Mouse (Mus musculus): ENCODE measurements at regions not wholly inside any gene's neighbourhood (a gene's known extent, or its start where the extent isn't known, plus 50 kb on each side); places are given as distances from the start of the nearest gene placed in this dataset.

DNA sequence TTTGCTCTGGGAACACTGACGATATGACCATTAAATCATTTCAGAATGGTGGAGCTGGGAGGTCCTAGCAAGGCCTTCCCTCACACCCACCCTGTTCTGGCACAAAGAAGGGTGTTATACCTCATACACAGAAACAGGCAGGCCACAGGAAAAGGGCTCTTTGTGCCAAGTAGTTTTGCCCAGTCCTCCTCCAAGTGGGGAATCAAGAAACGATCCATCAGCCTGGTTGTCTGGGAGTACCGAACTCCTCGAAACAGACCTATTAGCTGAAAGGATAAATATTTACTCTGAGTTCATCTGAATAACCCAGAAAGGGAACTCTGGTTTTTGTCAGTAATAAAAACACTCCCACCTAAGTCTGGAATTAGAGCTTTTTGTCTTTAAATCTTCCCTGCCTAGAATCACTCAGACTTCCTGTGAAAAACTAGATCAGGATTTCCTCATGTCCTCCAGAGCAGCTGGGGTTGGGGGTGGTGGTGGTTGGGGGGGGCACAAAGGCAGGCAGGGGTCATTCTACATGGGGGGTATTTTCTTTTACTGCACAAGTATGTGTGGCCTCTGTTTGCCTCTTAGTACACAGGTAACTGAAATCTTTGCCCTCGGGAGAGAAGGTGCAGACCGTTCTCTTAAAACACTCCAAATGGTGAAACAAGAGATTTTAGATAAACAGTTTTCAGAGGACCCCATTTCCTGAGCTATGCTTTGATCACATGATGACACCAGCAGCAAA lies 681.3 kb downstream of the Gsdmc2 start:
- Histone ChIP-seq H3K4me1 (replicated peaks) (no peaks in the 10 kb centered on the region), H3K9me3 (replicated peaks) (no peaks in the 10 kb centered on the region), H3K4me3 (replicated peaks) (no peak overlapping the region), H3K4me2 (no peak overlapping the region), H3K27me3 (no peaks in the 10 kb centered on the region), H3K36me3 (replicated peaks) (no peaks in the 10 kb centered on the region), H3K9ac (no peak overlapping the region), H3K27ac (replicated peaks) (no peak overlapping the region)
- WGBS (ENCODE audit: insufficient replicate concordance): 34% methylated on average over 6 of the region's 6 CpGs
- ATAC-seq (ENCODE audit: insufficient read depth): no peak

DNA sequence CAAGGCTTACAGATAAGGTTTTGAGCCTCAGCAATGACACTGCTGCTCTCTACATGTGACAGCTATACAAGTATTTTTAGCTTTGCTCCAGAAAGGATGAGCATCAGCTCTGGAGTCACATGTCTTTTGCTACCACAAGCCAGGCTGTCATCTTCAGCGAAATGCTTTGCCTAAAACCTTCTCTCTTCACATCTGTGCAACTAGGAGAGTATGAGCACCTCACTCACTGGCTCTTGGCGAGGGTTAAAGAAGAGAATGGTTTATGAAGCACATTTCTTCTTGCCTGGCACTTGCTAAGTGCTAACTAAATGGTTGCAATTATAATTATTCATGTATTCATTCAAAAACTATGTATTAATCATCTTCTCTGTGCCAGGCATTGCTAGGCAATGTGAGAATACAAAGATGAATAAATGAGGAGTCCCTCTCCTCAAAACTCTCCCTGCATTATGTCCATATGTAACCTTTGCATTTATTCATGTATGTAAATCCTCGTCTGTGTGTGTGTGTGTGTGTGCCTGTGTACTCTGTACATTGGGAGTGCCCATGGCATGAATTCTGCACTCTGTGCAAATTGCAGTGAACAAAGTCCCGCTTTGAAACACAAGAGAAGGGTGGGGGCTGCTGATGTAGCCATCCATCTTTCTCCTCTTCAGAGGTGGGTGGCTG lies 682.0 kb downstream of the Gsdmc2 start:
- H3K27ac ChIP-seq (replicated peaks): no peak overlapping the region

DNA sequence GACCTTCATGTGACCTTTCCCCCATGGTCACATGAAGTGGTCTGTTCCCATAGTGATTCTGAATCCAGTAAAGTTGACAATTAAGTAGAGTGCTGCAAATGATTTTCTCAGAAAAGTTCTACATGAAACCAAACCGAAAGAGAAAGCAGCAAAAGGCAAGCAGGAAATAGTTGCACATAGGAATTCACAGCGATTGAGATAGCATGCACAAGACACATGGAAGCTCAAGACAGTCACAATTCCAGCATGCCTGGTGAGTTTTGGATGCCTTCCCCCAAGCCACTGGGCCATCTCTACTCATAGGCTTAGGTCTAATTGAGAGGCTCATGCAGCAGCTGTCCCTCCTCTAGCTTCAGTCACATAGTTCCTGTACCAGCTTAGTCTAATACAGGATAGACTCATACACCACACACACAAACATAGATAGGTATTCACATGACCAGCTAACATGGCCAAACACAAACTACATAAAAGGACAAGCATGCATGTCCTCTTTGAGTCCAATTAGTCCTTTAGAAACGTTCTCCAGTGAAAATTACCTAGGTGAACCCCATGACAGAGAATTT lies 721.8 kb downstream of the Gsdmc2 start:
- Histone ChIP-seq H3K9me3 (replicated peaks) (no peaks in the 10 kb centered on the region), H3K4me3 (replicated peaks) (no peak overlapping the region)
- ATAC-seq (ENCODE audit: insufficient read depth): no peak

More for the DNA sequence above, 682.0 kb downstream of the Gsdmc2 start:
- WGBS (ENCODE audit: insufficient replicate concordance): 39% methylated on average over 4 of the region's 4 CpGs
- H3K9me3 ChIP-seq (replicated peaks): no peaks in the 10 kb centered on the region
- H3K27me3 ChIP-seq: no peaks in the 10 kb centered on the region
- ATAC-seq (ENCODE audit: insufficient read depth): no peak
- no peaks in the 10 kb centered on the region for H3K4me1 ChIP-seq (replicated peaks)
- H3K9ac ChIP-seq: no peak overlapping the region
- no peaks in the 10 kb centered on the region for H3K36me3 ChIP-seq (replicated peaks)
- H3K4me3 ChIP-seq (replicated peaks): no peak overlapping the region
- H3K4me2 ChIP-seq: no peak overlapping the region

DNA sequence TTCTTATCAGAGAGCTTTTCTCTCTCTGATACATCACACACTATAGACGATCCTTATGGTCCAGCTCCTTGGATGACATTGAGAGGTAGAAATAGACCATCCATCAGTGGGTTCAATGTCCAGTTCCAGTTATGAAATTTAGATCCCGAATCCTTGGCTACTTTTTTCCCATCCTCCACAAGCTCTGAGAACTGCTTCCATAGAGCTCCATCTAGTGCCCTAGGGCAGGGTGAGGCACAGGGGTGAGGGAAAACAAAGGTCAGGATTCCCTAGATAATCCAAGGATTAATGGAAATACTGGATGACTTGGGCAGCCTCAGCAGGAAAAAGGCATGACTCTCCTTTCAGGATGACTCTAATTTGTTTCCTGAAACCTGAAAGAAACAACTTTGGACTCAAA lies 732.1 kb downstream of the Gsdmc2 start:
- Histone ChIP-seq H3K4me2 (no peak overlapping the region), H3K9me3 (replicated peaks) (no peaks in the 10 kb centered on the region), H3K4me3 (replicated peaks) (no peak overlapping the region), H3K4me1 (replicated peaks) (no peaks in the 10 kb centered on the region), H3K36me3 (replicated peaks) (no peaks in the 10 kb centered on the region), H3K27me3 (no peaks in the 10 kb centered on the region), H3K9ac (no peak overlapping the region), H3K27ac (replicated peaks) (no peak overlapping the region)
- ATAC-seq (ENCODE audit: insufficient read depth): no peak
- 56% methylated on average over 2 of the region's 2 CpGs for WGBS (ENCODE audit: insufficient replicate concordance)

More for the DNA sequence above, 721.8 kb downstream of the Gsdmc2 start:
- no peaks in the 10 kb centered on the region for H3K4me1 ChIP-seq (replicated peaks)
- H3K36me3 ChIP-seq (replicated peaks): no peaks in the 10 kb centered on the region
- 54% methylated on average over 3 of the region's 3 CpGs for WGBS (ENCODE audit: insufficient replicate concordance)
- no peaks in the 10 kb centered on the region for H3K27me3 ChIP-seq
- H3K4me2 ChIP-seq: no peak overlapping the region
- H3K9ac ChIP-seq: no peak overlapping the region
- H3K27ac ChIP-seq (replicated peaks): no peak overlapping the region

DNA sequence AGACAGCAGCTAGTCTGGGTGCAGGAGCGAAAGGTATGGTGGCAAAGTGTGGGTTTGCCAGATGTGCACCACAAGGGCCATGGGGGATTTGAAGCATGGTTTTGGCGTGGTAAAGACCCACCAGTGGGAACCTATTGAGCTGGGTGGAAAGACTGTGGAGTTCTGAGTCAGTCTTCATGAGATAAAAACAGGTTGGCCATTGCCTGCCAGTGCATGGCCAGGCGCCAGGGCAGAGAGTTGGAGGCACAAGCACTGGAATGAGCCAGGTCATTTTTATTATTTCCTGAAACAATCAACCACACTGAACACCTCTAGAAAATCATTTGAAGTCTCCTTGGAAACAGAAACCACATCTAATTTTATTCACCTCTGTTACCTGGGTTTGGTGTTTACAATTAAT lies 744.9 kb downstream of the Gsdmc2 start:
- no peak for ATAC-seq (ENCODE audit: insufficient read depth)
- Histone ChIP-seq H3K9me3 (replicated peaks) (no peaks in the 10 kb centered on the region), H3K27me3 (no peaks in the 10 kb centered on the region), H3K4me2 (no peak overlapping the region), H3K9ac (no peak overlapping the region), H3K36me3 (replicated peaks) (no peaks in the 10 kb centered on the region), H3K4me3 (replicated peaks) (no peak overlapping the region), H3K4me1 (replicated peaks) (no peaks in the 10 kb centered on the region), H3K27ac (replicated peaks) (no peak overlapping the region)
- 56% methylated on average over 3 of the region's 3 CpGs for WGBS (ENCODE audit: insufficient replicate concordance)

DNA sequence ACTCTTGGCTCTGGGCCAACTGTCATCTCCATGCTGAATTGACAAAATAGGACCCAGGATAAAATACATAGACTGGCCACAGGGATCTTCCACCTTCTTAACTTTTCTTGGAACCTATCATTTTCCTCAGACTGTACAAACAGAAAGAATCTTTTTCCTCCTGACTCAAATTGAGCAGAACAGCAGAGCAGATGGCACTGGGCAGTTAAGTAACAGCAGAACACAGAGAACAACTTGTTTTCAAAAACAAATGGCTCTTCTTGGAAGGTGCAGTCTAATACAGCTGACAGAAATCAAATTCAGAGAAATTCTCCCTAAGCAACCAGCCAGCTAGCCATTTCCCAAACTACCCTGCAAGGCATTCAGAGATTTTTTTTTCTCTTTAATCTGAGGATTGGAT lies 763.0 kb downstream of the Gsdmc2 start:
- Histone ChIP-seq H3K9me3 (replicated peaks) (no peaks in the 10 kb centered on the region), H3K4me1 (replicated peaks) (no peaks in the 10 kb centered on the region), H3K4me3 (replicated peaks) (no peak overlapping the region), H3K36me3 (replicated peaks) (no peaks in the 10 kb centered on the region), H3K27me3 (no peaks in the 10 kb centered on the region), H3K27ac (replicated peaks) (no peak overlapping the region), H3K4me2 (no peak overlapping the region), H3K9ac (no peak overlapping the region)
- no peak for ATAC-seq (ENCODE audit: insufficient read depth)

DNA sequence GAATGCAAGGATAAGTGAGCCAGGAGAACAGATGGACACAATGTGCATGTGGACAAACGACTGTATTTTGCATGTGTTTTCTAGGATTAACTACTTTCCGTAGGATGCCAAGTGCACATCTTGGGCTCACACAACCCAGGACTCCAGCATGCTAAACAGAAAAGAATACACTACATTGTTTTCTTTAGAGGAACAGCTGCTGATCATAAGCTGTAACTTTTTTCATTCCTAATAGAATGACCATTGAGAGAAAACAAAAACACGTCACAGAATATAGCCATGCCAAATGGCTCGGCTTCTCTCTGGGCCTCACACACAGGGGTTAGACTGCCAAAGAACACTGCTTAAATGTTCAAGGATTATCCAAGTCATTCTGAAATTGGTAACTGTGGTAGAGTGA lies 765.2 kb downstream of the Gsdmc2 start:
- 73% methylated on average over 4 of the region's 4 CpGs for WGBS (ENCODE audit: insufficient replicate concordance)
- H3K27ac ChIP-seq (replicated peaks): no peak overlapping the region
- H3K27me3 ChIP-seq: no peaks in the 10 kb centered on the region
- H3K9ac ChIP-seq: no peak overlapping the region
- no peaks in the 10 kb centered on the region for H3K9me3 ChIP-seq (replicated peaks)
- H3K4me2 ChIP-seq: no peak overlapping the region
- no peak for ATAC-seq (ENCODE audit: insufficient read depth)
- H3K4me1 ChIP-seq (replicated peaks): no peaks in the 10 kb centered on the region
- H3K4me3 ChIP-seq (replicated peaks): no peak overlapping the region
- H3K36me3 ChIP-seq (replicated peaks): no peaks in the 10 kb centered on the region

DNA sequence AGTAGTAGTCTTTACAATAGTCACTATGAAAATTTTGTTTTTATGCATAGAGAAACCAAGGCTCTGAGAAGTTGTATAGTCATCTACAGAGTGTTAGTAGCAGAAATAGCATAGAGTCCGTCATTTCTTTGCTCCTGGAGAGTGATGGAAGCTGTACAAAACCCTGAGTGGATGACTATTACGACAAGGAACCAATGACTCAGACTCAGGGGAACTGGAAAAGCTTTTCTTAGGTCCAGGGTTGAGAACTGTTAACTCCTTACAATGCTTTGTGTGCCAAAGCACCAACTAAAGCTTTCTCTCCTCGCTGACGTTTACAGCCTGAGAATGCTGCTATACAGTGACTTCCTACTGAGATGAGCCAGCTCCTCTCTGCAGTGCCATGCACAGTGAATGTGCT lies 773.1 kb downstream of the Gsdmc2 start:
- Histone ChIP-seq H3K4me1 (replicated peaks) (no peaks in the 10 kb centered on the region), H3K36me3 (replicated peaks) (no peaks in the 10 kb centered on the region), H3K27me3 (no peaks in the 10 kb centered on the region), H3K4me3 (replicated peaks) (no peak overlapping the region), H3K4me2 (no peak overlapping the region), H3K9ac (no peak overlapping the region), H3K27ac (replicated peaks) (no peak overlapping the region), H3K9me3 (replicated peaks) (no peaks in the 10 kb centered on the region)
- ATAC-seq (ENCODE audit: insufficient read depth): no peak
- 52% methylated on average over 4 of the region's 4 CpGs for WGBS (ENCODE audit: insufficient replicate concordance)

DNA sequence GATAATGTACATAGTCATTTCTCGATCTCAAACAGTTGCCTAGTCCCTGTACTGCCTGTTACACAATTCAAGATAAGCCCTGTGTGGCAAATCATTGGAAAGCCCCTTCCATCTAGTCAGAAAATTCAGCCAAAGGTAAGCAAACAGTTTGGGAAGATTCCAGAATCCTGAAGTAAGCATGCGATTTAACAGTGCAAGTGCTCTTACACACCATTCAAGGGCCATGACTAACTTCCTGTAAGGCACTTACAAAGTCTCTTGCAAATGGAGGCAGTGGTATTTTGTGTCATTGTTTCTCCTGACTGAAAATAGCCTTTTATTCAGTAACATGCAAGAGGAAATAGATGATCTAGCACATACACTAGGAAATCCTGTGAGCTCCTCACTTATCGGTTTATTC lies 777.9 kb downstream of the Gsdmc2 start:
- Histone ChIP-seq H3K4me1 (replicated peaks) (no peaks in the 10 kb centered on the region), H3K27me3 (no peaks in the 10 kb centered on the region), H3K9me3 (replicated peaks) (no peaks in the 10 kb centered on the region), H3K27ac (replicated peaks) (no peak overlapping the region), H3K36me3 (replicated peaks) (no peaks in the 10 kb centered on the region), H3K4me2 (no peak overlapping the region), H3K4me3 (replicated peaks) (no peak overlapping the region), H3K9ac (no peak overlapping the region)
- WGBS (ENCODE audit: insufficient replicate concordance): 44% methylated on average over 3 of the region's 3 CpGs
- ATAC-seq (ENCODE audit: insufficient read depth): no peak

DNA sequence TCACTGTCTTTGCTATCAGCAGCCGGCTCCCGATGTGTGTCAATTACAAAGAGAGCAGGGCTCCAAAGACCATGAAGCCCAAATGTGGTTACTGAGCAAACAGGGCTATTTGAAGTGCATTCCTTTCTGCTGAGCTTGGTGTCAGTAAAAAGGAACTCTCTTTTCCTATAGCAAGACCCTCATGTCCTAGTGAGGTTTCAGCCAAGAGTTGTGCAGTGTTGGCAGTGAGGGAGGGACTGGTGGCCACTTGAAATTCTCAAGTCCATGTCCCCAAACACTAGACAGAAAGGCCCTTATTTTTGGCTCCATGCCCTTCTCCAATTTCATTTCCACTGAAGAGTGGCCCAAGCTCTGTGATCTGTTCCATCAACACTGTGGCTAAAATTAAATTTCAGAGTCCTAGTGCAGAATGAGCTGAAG lies 778.9 kb downstream of the Gsdmc2 start:
- H3K9me3 ChIP-seq (replicated peaks): no peaks in the 10 kb centered on the region
- no peak for ATAC-seq (ENCODE audit: insufficient read depth)
- no peak overlapping the region for H3K4me3 ChIP-seq (replicated peaks)
- no peak overlapping the region for H3K9ac ChIP-seq
- H3K4me2 ChIP-seq: no peak overlapping the region
- H3K27me3 ChIP-seq: no peaks in the 10 kb centered on the region
- H3K36me3 ChIP-seq (replicated peaks): no peaks in the 10 kb centered on the region
- no peak overlapping the region for H3K27ac ChIP-seq (replicated peaks)
- WGBS (ENCODE audit: insufficient replicate concordance): 68% methylated on average over 2 of the region's 2 CpGs
- H3K4me1 ChIP-seq (replicated peaks): no peaks in the 10 kb centered on the region

DNA sequence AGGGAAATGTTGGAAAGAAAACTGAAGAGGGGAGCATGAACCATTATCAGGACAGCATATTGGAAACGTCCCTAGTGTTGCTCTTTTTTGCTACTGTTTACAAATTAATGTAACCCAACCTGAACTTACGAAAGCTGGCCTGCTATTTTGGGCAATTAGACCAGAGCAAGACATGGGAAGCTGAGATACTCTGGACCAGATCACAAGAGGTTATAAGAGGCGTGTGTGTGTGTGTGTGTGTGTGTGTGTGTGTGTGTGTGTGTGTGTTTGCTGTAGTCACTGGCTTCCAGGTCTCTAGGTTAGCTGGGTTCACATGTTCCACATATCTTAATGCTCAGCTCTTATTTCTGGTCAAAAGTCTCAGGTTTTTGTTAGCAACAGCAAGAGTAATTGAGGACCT lies 783.1 kb downstream of the Gsdmc2 start:
- H3K27me3 ChIP-seq: no peaks in the 10 kb centered on the region
- no peak overlapping the region for H3K27ac ChIP-seq (replicated peaks)
- no peaks in the 10 kb centered on the region for H3K4me1 ChIP-seq (replicated peaks)
- no peak overlapping the region for H3K4me2 ChIP-seq
- ATAC-seq (ENCODE audit: insufficient read depth): no peak
- WGBS (ENCODE audit: insufficient replicate concordance): 36% methylated on average over 3 of the region's 3 CpGs
- H3K9ac ChIP-seq: no peak overlapping the region
- no peaks in the 10 kb centered on the region for H3K36me3 ChIP-seq (replicated peaks)
- no peak overlapping the region for H3K4me3 ChIP-seq (replicated peaks)
- H3K9me3 ChIP-seq (replicated peaks): no peaks in the 10 kb centered on the region
